Mouse (Mus musculus): Measurements from ENCODE around the gene Ric1. TPM values are rescaled to one million over a fixed set of nuclear protein-coding genes. Genes with fewer than 3 reads are reported as not detected.

The Ric1 gene
- polyA plus RNA-seq, 1 experiment from 2014 or later: 18.4 TPM

- no peak for DNase-seq (ENCODE audit: low spot score)
- H3K36me3 ChIP-seq (ENCODE audit: control insufficient read depth, insufficient read depth, low read length): no peaks in the 10 kb centered on the region
- ATAC-seq (ENCODE audit: low FRiP score): no peak
- 71% methylated on average over 2 of the region's 2 CpGs for WGBS
- H3K27me3 ChIP-seq (ENCODE audit: control insufficient read depth, insufficient read depth, low read length): no peaks in the 10 kb centered on the region
- H3K9ac ChIP-seq (ENCODE audit: low read depth, low read length): no peak overlapping the region
- no peak overlapping the region for H3K4me2 ChIP-seq (replicated peaks; ENCODE audit: low read depth, low read length)
- no peaks in the 10 kb centered on the region for H3K9me3 ChIP-seq (ENCODE audit: control insufficient read depth, low read length)
- no peak overlapping the region for H3K4me3 ChIP-seq (ENCODE audit: low read depth, low read length)
- H3K4me1 ChIP-seq (replicated peaks; ENCODE audit: control insufficient read depth, insufficient read depth, low read length): peaks cover 2% of the 10 kb centered on the region; the same call in 1 of the 2 replicates
- H3K27ac ChIP-seq (ENCODE audit: low read depth, low read length): no peak overlapping the region
Measured at GRCm38 (mm10) chr19:29483386-29483785, 38.7 kb upstream of the Ric1 start.

- DNase-seq (ENCODE audit: low spot score): no peak
- 81% methylated on average over 2 of the region's 2 CpGs for WGBS
Measured at GRCm38 (mm10) chr19:29484537-29484936, 37.5 kb upstream of the Ric1 start.

GRCm38 (mm10) chr19:29485257-29485948 is 36.7 kb upstream of the Ric1 start:
- Histone ChIP-seq H3K9me3 (ENCODE audit: control insufficient read depth, low read length) (no peaks in the 10 kb centered on the region), H3K4me1 (replicated peaks; ENCODE audit: control insufficient read depth, insufficient read depth, low read length) (peaks cover 2% of the 10 kb centered on the region; the same call in 1 of the 2 replicates), H3K4me2 (replicated peaks; ENCODE audit: low read depth, low read length) (no peak overlapping the region), H3K9ac (ENCODE audit: low read depth, low read length) (no peak overlapping the region), H3K4me3 (ENCODE audit: low read depth, low read length) (no peak overlapping the region), H3K27ac (ENCODE audit: low read depth, low read length) (no peak overlapping the region), H3K27me3 (ENCODE audit: control insufficient read depth, insufficient read depth, low read length) (no peaks in the 10 kb centered on the region), H3K36me3 (ENCODE audit: control insufficient read depth, insufficient read depth, low read length) (no peaks in the 10 kb centered on the region)
- DNase-seq (ENCODE audit: low spot score) (no peak), ATAC-seq (ENCODE audit: low FRiP score) (no peak)
- WGBS: 93% methylated on average over 3 of the region's 3 CpGs

More at GRCm38 (mm10) chr19:29484537-29484936, 37.5 kb upstream of the Ric1 start:
- H3K4me2 ChIP-seq (replicated peaks; ENCODE audit: low read depth, low read length): no peak overlapping the region
- no peak overlapping the region for H3K9ac ChIP-seq (ENCODE audit: low read depth, low read length)
- no peak overlapping the region for H3K27ac ChIP-seq (ENCODE audit: low read depth, low read length)
- no peaks in the 10 kb centered on the region for H3K36me3 ChIP-seq (ENCODE audit: control insufficient read depth, insufficient read depth, low read length)
- no peaks in the 10 kb centered on the region for H3K9me3 ChIP-seq (ENCODE audit: control insufficient read depth, low read length)
- no peaks in the 10 kb centered on the region for H3K27me3 ChIP-seq (ENCODE audit: control insufficient read depth, insufficient read depth, low read length)
- peaks cover 2% of the 10 kb centered on the region; the same call in 1 of the 2 replicates for H3K4me1 ChIP-seq (replicated peaks; ENCODE audit: control insufficient read depth, insufficient read depth, low read length)
- no peak for ATAC-seq (ENCODE audit: low FRiP score)
- H3K4me3 ChIP-seq (ENCODE audit: low read depth, low read length): no peak overlapping the region

- DNase-seq (ENCODE audit: low spot score) (no peak), ATAC-seq (ENCODE audit: low FRiP score) (no peak)
- Histone ChIP-seq H3K36me3 (ENCODE audit: control insufficient read depth, insufficient read depth, low read length) (no peaks in the 10 kb centered on the region), H3K4me2 (replicated peaks; ENCODE audit: low read depth, low read length) (no peak overlapping the region), H3K27ac (ENCODE audit: low read depth, low read length) (no peak overlapping the region), H3K27me3 (ENCODE audit: control insufficient read depth, insufficient read depth, low read length) (no peaks in the 10 kb centered on the region), H3K4me1 (replicated peaks; ENCODE audit: control insufficient read depth, insufficient read depth, low read length) (peaks cover 2% of the 10 kb centered on the region; the same call in 1 of the 2 replicates), H3K9me3 (ENCODE audit: control insufficient read depth, low read length) (no peaks in the 10 kb centered on the region), H3K4me3 (ENCODE audit: low read depth, low read length) (no peak overlapping the region), H3K9ac (ENCODE audit: low read depth, low read length) (no peak overlapping the region)
- WGBS: 82% methylated on average over 7 of the region's 7 CpGs
Measured at GRCm38 (mm10) chr19:29486545-29487206, 35.4 kb upstream of the Ric1 start.

GRCm38 (mm10) chr19:29487326-29488072 is 34.6 kb upstream of the Ric1 start:
- no peaks in the 10 kb centered on the region; the same call in 1 of the 2 replicates for H3K4me1 ChIP-seq (replicated peaks; ENCODE audit: control insufficient read depth, insufficient read depth, low read length)
- 89% methylated on average over 14 of the region's 14 CpGs for WGBS
- no peaks in the 10 kb centered on the region for H3K27me3 ChIP-seq (ENCODE audit: control insufficient read depth, insufficient read depth, low read length)
- H3K9ac ChIP-seq (ENCODE audit: low read depth, low read length): no peak overlapping the region
- no peaks in the 10 kb centered on the region for H3K36me3 ChIP-seq (ENCODE audit: control insufficient read depth, insufficient read depth, low read length)
- ATAC-seq (ENCODE audit: low FRiP score) (no peak), DNase-seq (ENCODE audit: low spot score) (no peak)
- no peaks in the 10 kb centered on the region for H3K9me3 ChIP-seq (ENCODE audit: control insufficient read depth, low read length)
- H3K4me3 ChIP-seq (ENCODE audit: low read depth, low read length): no peak overlapping the region
- H3K27ac ChIP-seq (ENCODE audit: low read depth, low read length): no peak overlapping the region
- H3K4me2 ChIP-seq (replicated peaks; ENCODE audit: low read depth, low read length): no peak overlapping the region

GRCm38 (mm10) chr19:29488073-29488390 is 34.0 kb upstream of the Ric1 start:
- H3K36me3 ChIP-seq (ENCODE audit: control insufficient read depth, insufficient read depth, low read length): no peaks in the 10 kb centered on the region
- H3K27me3 ChIP-seq (ENCODE audit: control insufficient read depth, insufficient read depth, low read length): no peaks in the 10 kb centered on the region
- no peak overlapping the region for H3K27ac ChIP-seq (ENCODE audit: low read depth, low read length)
- no peaks in the 10 kb centered on the region for H3K4me1 ChIP-seq (replicated peaks; ENCODE audit: control insufficient read depth, insufficient read depth, low read length)
- DNase-seq (ENCODE audit: low spot score) (no peak), ATAC-seq (ENCODE audit: low FRiP score) (no peak)
- H3K9me3 ChIP-seq (ENCODE audit: control insufficient read depth, low read length): no peaks in the 10 kb centered on the region
- WGBS: 67% methylated on average over 6 of the region's 6 CpGs
- no peak overlapping the region for H3K9ac ChIP-seq (ENCODE audit: low read depth, low read length)
- H3K4me2 ChIP-seq (replicated peaks; ENCODE audit: low read depth, low read length): no peak overlapping the region
- no peak overlapping the region for H3K4me3 ChIP-seq (ENCODE audit: low read depth, low read length)

- DNase-seq (ENCODE audit: low spot score) (no peak), ATAC-seq (ENCODE audit: low FRiP score) (no peak)
- Histone ChIP-seq H3K36me3 (ENCODE audit: control insufficient read depth, insufficient read depth, low read length) (no peaks in the 10 kb centered on the region), H3K4me3 (ENCODE audit: low read depth, low read length) (no peak overlapping the region), H3K9ac (ENCODE audit: low read depth, low read length) (no peak overlapping the region), H3K4me1 (replicated peaks; ENCODE audit: control insufficient read depth, insufficient read depth, low read length) (no peaks in the 10 kb centered on the region), H3K9me3 (ENCODE audit: control insufficient read depth, low read length) (no peaks in the 10 kb centered on the region), H3K27ac (ENCODE audit: low read depth, low read length) (no peak overlapping the region), H3K4me2 (replicated peaks; ENCODE audit: low read depth, low read length) (no peak overlapping the region), H3K27me3 (ENCODE audit: control insufficient read depth, insufficient read depth, low read length) (no peaks in the 10 kb centered on the region)
- 72% methylated on average over 10 of the region's 10 CpGs for WGBS
Measured at GRCm38 (mm10) chr19:29488420-29488819, 33.7 kb upstream of the Ric1 start.

GRCm38 (mm10) chr19:29489785-29490284 is 32.2 kb upstream of the Ric1 start:
- H3K9me3 ChIP-seq (ENCODE audit: control insufficient read depth, low read length): no peaks in the 10 kb centered on the region
- no peak overlapping the region for H3K4me3 ChIP-seq (ENCODE audit: low read depth, low read length)
- 80% methylated on average over 3 of the region's 3 CpGs for WGBS
- no peak for DNase-seq (ENCODE audit: low spot score)
- no peak overlapping the region for H3K9ac ChIP-seq (ENCODE audit: low read depth, low read length)
- no peaks in the 10 kb centered on the region for H3K4me1 ChIP-seq (replicated peaks; ENCODE audit: control insufficient read depth, insufficient read depth, low read length)
- no peak overlapping the region for H3K4me2 ChIP-seq (replicated peaks; ENCODE audit: low read depth, low read length)
- no peak overlapping the region for H3K27ac ChIP-seq (ENCODE audit: low read depth, low read length)
- H3K36me3 ChIP-seq (ENCODE audit: control insufficient read depth, insufficient read depth, low read length): no peaks in the 10 kb centered on the region
- H3K27me3 ChIP-seq (ENCODE audit: control insufficient read depth, insufficient read depth, low read length): no peaks in the 10 kb centered on the region
- ATAC-seq (ENCODE audit: low FRiP score): no peak

All from hindbrain, embryonic 11.5 days (tissue).